Mouse (Mus musculus) megakaryocyte, embryonic 14.5 days (primary cell): Measurements from ENCODE around the gene Ltc4s. TPM values are rescaled to one million over a fixed set of nuclear protein-coding genes. Genes with fewer than 3 reads are reported as not detected.

ENCODE experiments used
- H3K27me3 ChIP-seq: replicated peaks from 2 replicates; pipeline ENCODE3; 2012; ENCODE audit warnings: inconsistent platforms
- H3K36me3 ChIP-seq: replicated peaks from 2 replicates; pipeline ENCODE3; 2012; ENCODE audit warnings: low read length, inconsistent platforms, mixed read lengths
- H3K4me1 ChIP-seq: 2 replicates; pipeline ENCODE4 v1.6.1; 2012; ENCODE audit warnings: inconsistent platforms
- H3K4me3 ChIP-seq: replicated peaks from 2 replicates; pipeline ENCODE3; 2012; ENCODE audit warnings: moderate library complexity, mild to moderate bottlenecking, inconsistent platforms
- H3K9me3 ChIP-seq: 2 replicates; pipeline ENCODE4 v1.6.1; 2012; ENCODE audit warnings: inconsistent platforms
- FLI1 ChIP-seq: IDR thresholded peaks from 2 replicates; pipeline ENCODE4 v1.6.1; 2012; ENCODE audit warnings: low read length, inconsistent platforms, mixed read lengths
- GATA1 ChIP-seq: IDR thresholded peaks from 3 replicates; pipeline ENCODE4 v1.6.1; 2012; ENCODE audit warnings: mixed read lengths, low read length, inconsistent platforms, borderline replicate concordance
- polyA plus RNA-seq: library from polyadenylated mRNA; stranded (reverse); fragments of >175 nt; gene quantifications from 2 replicates; pipeline ENCODE4 v1.2.3, GENCODE M21; 2012; ENCODE audit warnings: low replicate concordance; ENCODE audit not compliant: insufficient read depth

Gene Ltc4s
- polyA plus RNA-seq, 1 experiment, result 10.5 TPM

DNA sequence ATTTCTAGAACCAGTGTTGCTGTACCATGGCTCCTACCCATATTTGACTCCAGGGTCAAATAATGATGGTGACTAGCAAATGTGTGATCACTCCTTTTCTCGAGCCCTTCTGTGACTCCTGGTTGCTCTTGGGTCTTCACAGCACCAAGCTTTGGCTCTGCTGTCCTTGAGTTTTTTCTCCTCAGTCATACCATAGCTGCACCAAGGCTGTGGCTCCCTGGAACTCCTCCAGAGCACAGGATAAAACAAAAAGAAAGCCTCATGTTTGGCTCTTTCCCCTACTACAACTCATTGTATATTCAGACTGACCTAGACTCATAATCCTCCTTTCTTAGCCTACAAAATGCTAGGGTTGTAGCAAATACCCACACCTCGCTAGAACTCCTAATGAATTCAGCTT lies 34.4 kb upstream of the Ltc4s start:
- peaks cover 3% of the 10 kb centered on the region; the same call in 1 of the 2 replicates for H3K9me3 ChIP-seq
- peaks cover 96% of the 10 kb centered on the region for H3K4me1 ChIP-seq
- peaks cover 50% of the 10 kb centered on the region for H3K36me3 ChIP-seq
- no peaks in the 10 kb centered on the region for H3K27me3 ChIP-seq
- no peak overlapping the region for H3K4me3 ChIP-seq
- TF ChIP-seq GATA1, result no peak
- TF ChIP-seq FLI1, result no peak

DNA sequence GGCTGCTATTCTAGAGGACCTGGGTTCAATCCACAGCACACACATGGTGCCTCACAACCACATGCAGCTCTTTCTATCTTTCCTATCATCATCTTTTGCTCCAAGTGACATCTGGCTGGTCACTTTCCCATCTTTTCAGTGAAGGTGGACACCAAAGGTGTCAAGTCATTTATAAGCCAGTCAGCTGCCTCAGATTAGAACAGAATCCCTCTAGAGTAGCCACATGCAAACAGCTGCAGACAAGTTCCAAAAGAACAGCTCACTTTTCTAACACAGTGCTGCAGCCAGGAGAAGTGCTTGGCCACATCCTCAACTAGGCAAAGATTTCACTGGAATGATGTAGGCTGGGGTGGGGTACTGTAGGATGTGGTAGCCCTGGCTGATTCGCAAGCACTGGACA lies 31.5 kb upstream of the Ltc4s start:
- Histone ChIP-seq H3K9me3 (peaks cover 3% of the 10 kb centered on the region; the same call in 1 of the 2 replicates), H3K4me3 (no peak overlapping the region), H3K36me3 (peaks cover 68% of the 10 kb centered on the region), H3K4me1 (peaks cover 90% of the 10 kb centered on the region), H3K27me3 (no peaks in the 10 kb centered on the region)
- TF ChIP-seq FLI1 (no peak), GATA1 (no peak)

DNA sequence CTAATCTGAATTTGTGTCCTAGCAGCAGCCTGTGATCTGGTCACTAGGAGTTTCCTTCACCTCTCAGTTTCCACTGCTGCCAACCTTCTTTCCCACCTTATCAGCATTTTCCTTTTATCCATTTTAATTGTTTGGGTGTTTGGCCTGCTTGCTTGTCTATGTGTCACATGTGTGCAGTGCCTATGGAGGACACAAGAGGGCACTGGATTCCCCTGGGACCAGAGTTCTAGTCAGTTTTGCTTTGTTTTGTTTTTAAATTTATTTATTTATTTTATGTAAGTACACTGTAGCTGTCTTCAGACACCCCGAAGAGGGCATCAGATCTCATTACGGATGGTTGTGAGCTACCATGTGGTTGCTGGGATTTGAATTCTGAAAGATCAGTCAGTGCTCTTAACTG lies 30.7 kb upstream of the Ltc4s start:
- H3K36me3 ChIP-seq, result peaks cover 74% of the 10 kb centered on the region
- H3K4me1 ChIP-seq, result peaks cover 86% of the 10 kb centered on the region
- no peaks in the 10 kb centered on the region for H3K27me3 ChIP-seq
- peaks cover 3% of the 10 kb centered on the region; the same call in 1 of the 2 replicates for H3K9me3 ChIP-seq
- no peak for TF ChIP-seq FLI1
- no peak for TF ChIP-seq GATA1
- no peak overlapping the region for H3K4me3 ChIP-seq

DNA sequence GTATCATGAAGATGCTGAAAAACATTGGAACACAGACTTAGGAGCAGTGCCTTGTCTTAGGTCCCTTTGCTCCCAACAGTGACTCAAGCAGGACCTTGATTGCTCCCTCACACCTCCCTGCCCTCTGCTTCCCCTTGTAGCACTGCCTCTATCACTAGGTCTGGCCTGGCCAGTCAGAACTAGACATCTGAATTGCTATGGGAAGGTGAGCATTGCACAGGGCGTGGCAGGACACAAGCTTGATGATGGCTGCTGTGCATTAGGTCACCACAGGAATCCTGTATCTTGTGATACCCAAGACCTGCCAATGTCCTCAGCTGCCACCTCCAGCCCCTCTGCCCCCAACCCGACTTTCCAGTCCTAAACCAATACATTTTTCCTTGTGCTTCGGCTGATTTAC lies 28.6 kb upstream of the Ltc4s start:
- peaks cover 83% of the 10 kb centered on the region for H3K36me3 ChIP-seq
- no peak overlapping the region for H3K4me3 ChIP-seq
- TF ChIP-seq FLI1 (no peak), GATA1 (no peak)
- peaks cover 74% of the 10 kb centered on the region for H3K4me1 ChIP-seq
- peaks cover 3% of the 10 kb centered on the region; the same call in 1 of the 2 replicates for H3K9me3 ChIP-seq
- no peaks in the 10 kb centered on the region for H3K27me3 ChIP-seq

DNA sequence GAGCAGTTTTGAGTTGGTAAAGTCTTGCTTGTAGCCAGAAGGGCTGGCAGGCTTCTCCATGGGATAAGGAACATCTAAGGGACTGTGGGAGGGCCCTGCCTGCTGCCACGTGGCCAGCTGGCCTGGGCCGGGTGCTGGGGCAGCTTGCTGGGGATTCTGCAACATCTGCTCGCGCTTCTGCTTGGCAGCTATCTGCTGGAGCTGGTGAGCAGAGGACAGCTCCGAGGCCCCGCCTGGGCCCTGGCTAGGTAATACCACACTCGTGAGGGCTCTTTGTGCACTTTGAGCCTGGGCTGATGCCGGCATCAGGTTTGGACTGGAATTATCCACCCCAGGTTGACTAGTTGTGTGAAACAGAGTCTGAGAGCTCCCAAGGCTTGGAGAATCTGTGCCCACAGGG lies 27.5 kb upstream of the Ltc4s start:
- no peak for TF ChIP-seq GATA1
- TF ChIP-seq FLI1, result no peak
- Histone ChIP-seq H3K9me3 (peaks cover under 1% of the 10 kb centered on the region; the same call in 1 of the 2 replicates), H3K36me3 (peaks cover 83% of the 10 kb centered on the region), H3K27me3 (no peaks in the 10 kb centered on the region), H3K4me1 (peaks cover 68% of the 10 kb centered on the region), H3K4me3 (no peak overlapping the region)

DNA sequence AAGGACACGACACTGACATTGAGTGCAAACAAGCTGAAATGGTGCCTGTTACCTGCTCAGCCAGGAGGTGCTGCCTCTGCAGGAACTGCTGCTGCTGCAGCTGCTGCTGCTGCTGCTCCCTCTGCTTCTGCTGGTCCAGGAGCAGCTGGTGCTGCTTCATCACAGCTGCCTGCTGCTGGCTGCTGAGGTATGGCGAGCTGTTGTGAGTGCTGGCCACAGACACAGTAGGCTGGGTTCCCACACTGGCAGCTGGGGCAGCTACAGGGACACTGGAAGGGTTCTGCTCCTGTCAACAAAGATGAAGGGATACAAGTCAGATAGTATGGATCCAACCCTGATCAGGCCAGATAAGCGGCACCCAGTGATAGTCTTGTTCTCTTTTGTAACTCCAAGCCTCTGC lies 24.8 kb upstream of the Ltc4s start:
- no peak overlapping the region for H3K4me3 ChIP-seq

DNA sequence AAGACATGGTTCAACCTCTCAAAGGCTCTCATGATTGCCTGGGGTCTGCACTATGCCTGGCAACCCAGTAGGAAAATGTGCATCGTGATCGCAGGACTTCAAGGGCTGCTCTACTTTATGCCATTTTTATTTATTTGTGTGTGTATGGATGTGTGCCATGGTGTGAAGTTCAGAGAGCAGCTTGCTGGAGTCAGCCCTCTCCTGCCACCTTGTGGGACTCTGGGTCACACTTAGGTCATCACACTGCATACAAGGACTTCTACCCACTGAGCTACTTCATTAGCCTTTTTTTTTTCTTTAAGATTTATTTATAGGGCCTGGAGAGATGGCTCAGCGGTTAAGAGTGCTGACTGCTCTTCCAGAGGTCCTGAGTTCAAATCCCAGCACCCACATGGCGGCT lies 23.6 kb upstream of the Ltc4s start:
- TF ChIP-seq GATA1, result no peak
- TF ChIP-seq FLI1, result no peak
- Histone ChIP-seq H3K27me3 (no peaks in the 10 kb centered on the region), H3K36me3 (peaks cover 95% of the 10 kb centered on the region), H3K9me3 (no peaks in the 10 kb centered on the region), H3K4me1 (peaks cover 59% of the 10 kb centered on the region), H3K4me3 (no peak overlapping the region)

More for the DNA sequence above, 24.8 kb upstream of the Ltc4s start:
- peaks cover 56% of the 10 kb centered on the region for H3K4me1 ChIP-seq
- no peaks in the 10 kb centered on the region for H3K27me3 ChIP-seq
- no peaks in the 10 kb centered on the region for H3K9me3 ChIP-seq
- TF ChIP-seq FLI1 (no peak), GATA1 (no peak)
- peaks cover 94% of the 10 kb centered on the region for H3K36me3 ChIP-seq

DNA sequence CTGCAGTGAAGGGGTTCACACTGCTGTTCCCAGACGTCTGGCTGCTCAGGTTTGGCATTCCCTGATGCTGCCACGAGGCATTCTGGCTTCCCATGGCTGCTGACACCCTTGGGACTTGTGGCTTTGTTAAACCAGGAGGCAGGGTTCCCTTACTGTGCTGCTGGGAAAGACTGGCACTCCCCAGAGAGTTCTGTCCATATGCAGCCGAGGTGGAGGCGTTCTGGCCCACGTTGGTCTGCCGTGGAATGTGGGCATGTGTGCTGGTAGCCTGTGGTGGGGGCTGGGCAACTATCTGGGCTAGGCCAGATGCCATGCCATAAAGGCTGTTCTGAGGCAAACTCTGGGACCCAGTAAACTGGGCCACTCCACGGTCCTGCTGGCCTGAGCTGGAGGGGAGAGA lies 19.9 kb upstream of the Ltc4s start:
- TF ChIP-seq FLI1 (no peak), GATA1 (no peak)
- Histone ChIP-seq H3K4me1 (peaks cover 74% of the 10 kb centered on the region), H3K27me3 (no peaks in the 10 kb centered on the region), H3K4me3 (no peak overlapping the region), H3K9me3 (no peaks in the 10 kb centered on the region), H3K36me3 (peaks cover 91% of the 10 kb centered on the region)

DNA sequence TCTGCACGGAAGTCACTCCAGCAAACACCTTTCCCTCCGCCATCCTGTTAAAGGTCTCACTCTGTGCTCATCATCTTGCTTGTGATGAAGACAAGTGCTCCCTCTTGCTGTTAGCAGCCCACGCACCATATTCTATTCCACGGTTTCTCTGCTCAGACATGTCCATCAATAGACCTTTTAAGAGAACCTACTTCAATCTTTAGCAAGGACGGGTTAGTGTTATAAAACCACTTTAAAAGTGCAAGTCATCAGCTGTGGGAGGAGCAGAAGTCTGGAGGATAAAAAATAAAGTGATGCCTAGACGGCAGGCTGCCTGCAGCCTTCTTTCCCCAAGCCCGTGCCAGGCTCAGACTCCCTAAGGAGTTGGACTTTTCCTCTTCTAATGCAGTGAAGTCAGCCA lies 18.2 kb upstream of the Ltc4s start:
- no peak overlapping the region for H3K4me3 ChIP-seq
- H3K36me3 ChIP-seq, result peaks cover 79% of the 10 kb centered on the region
- TF ChIP-seq FLI1 (no peak), GATA1 (no peak)
- H3K9me3 ChIP-seq, result no peaks in the 10 kb centered on the region
- peaks cover 79% of the 10 kb centered on the region for H3K4me1 ChIP-seq
- H3K27me3 ChIP-seq, result no peaks in the 10 kb centered on the region

DNA sequence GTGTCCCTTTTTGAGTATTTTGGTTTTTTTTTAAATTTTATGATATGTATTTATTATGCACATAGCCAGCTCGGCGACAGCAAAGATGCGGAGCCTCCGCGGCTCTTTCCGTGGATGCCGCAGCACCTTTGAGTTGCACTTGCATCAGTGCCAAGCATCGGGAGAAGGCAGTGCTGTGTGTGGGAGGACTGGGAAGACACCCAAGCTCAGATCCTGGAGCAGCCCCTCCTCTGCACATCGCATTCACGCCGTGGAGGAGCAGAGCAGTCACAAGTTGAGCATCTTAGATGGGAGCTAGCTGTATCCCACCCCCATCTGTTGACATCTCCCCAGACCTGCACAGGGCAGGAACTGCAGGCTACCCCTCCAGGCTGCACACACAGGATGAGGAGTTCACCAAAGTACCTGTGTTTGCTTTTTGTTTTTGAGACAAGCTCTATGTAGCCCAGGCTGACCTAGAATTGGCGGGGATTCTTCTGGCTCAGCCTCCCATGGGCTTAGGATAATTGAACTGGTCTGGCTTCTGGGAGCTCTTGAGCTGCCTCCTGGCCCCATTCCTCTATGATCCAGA lies 15.7 kb upstream of the Ltc4s start:
- Histone ChIP-seq H3K4me3 (no peak overlapping the region), H3K4me1 (peaks cover 81% of the 10 kb centered on the region), H3K36me3 (peaks cover 54% of the 10 kb centered on the region), H3K9me3 (no peaks in the 10 kb centered on the region), H3K27me3 (peaks cover 2% of the 10 kb centered on the region)
- TF ChIP-seq FLI1, result no peak
- no peak for TF ChIP-seq GATA1

DNA sequence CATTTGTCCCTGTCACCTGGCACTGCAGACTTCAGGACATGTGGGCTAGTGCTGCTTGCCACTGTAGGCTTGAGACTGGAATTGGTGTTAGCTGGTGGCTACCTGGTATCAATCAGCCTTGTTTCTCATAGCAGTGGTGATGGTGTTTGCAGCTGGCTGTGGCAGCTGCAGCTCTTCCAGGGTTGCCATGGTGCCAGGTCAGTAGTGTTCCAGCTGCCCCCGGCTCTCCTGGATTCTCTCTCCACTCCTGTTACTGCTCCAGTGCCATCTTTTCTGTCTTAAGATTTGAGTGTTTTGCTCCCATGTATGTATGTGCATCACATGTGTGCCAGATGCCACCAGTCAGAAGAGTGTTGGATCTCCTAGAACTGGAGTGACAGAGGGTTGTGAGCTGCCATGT lies 15.0 kb upstream of the Ltc4s start:
- H3K9me3 ChIP-seq, result no peaks in the 10 kb centered on the region
- peaks cover 47% of the 10 kb centered on the region for H3K36me3 ChIP-seq
- H3K4me1 ChIP-seq, result peaks cover 77% of the 10 kb centered on the region
- TF ChIP-seq FLI1 (no peak), GATA1 (no peak)
- no peak overlapping the region for H3K4me3 ChIP-seq
- peaks cover 2% of the 10 kb centered on the region for H3K27me3 ChIP-seq
